Mouse (Mus musculus) adrenal gland, postnatal 25 days (tissue): ENCODE data around the gene Samd5. TPM values are rescaled to one million over a fixed set of nuclear protein-coding genes. Genes with fewer than 3 reads are reported as not detected.

Experiments used
- DNase-seq: peaks from one replicate; pipeline ENCODE4 v3.0.0; 2021; ENCODE audit warnings: mixed read lengths
- long read RNA-seq: library from polyadenylated mRNA; stranded (forward); transcript quantifications from one replicate; pipeline ENCODE4 v2.0.0, GENCODE M21; 2021
- total RNA-seq: library from RNA; stranded (reverse); gene quantifications from 2 replicates; pipeline ENCODE4 v1.2.3, GENCODE M21; 2021

Gene Samd5
- 6.7 and 8.7 TPM in 2 replicates for total RNA-seq
- long read RNA-seq = 0 reads

- peak; percentile 70 for DNase-seq
Observed at GRCm38 (mm10) chr10:9674561-9675521, at the start of gene Samd5. Samd5 (minus strand) TSS chr10:9675208.

DNA sequence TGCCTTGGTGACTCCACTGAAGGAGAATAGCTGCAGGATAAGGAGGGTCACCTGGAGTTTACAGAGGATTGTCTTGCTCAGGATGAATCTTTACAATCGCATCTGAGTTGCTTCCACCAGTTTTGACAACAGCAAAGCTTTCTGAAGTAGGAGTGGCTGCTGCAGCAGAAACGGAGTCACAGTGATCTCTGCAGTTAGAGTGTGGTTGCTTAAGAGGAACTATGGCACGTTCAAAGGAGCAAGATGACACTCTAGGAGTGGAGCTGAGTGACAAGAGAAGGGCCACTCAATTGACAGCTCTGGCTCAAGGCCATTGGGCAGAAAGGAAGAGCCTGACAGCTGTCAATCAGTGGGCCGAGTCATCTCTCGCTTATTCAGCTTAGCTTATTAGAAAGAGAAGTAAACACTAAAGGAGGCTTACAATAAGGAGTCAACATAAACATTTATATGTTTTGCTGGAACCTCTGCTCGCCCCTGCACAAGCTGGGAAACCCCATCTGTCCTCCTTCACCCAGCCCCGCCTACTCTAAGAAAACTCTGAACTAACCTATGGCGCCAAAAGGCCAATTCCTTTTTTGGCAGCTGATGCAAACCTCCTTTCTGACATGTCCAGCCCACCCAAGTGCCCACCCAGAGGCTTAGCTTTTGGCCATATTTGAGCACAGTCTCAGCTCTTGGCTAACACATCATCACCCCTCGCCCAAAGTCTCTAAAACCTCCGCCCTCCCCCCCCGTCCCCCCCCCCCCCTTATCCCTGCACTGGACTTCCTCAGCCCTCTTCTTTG lies 47.7 kb upstream of the Samd5 start:
- no peak for DNase-seq

DNA sequence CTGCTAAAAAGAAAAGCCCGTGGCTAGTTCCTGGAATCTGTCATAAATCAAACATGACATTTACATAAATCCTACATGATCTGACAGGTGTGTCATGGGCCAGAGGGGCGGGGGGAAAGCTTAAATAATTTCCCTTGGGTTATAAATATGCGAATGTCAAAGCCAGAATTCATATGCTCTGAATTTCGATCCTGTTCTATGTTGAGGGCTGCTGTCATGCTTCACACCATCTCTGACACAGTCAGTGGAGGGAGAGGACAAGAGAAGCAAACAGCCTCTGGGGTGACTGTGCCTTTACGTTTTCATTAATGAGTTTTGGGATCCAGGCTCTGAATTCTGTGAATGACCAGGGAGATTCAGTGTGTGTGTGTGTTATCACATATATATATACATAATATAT lies 45.0 kb upstream of the Samd5 start:
- DNase-seq = no peak

GRCm38 (mm10) chr10:9718086-9718485 lies 43.1 kb upstream of the Samd5 start:
- DNase-seq = no peak

DNA sequence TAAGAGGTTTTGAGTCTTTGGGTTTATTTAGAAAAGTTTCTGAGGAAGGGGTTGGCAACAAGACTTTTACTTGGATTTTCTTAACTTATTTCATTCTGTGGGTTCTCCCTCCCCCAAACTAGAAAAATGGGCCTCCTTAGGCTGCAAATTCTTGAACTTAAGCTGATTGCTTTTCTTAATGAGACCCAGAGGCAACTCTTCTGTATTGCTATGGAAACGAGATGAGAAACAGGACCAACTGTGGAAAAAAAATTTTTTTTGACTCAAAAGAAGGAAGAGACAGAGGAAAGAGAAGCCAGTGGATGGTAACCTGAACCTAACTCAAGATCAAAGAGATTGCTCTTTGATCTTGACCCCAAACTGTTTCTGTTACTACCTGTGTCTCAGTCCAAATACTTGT lies 29.9 kb upstream of the Samd5 start:
- no peak for DNase-seq

DNA sequence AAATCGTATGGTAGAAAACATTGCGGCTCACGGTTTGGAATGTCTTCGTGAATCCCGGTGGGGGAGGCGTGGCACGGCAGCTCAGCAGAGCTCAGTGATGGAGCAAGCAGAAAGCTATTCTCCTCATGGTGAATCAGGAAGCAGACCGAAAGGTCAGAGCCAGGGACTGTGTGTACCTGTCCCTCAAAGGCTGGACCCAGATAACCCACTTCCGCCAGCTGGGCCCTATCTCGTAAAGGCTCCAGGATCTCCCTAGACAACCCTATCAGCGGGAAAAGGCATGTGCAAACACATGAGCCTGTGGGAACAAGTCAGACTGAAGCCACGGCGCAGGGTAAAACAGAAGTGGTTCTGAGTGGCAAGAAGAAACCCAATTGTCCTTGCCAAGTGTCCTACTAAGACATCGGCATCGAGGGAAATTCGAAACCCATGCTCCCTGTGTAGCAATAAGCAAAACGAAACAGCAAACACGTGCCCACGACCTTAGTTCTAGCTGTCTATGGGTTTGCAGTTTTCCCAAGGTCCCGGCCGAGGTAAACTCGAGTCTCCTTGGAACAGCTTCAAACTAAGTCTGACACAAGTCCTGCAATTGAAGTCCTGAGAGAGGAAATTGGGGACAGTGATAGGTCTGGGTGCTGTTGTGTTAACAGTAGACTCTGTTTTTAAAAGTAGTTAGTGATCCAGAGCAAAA lies 24.2 kb upstream of the Samd5 start:
- DNase-seq = no peak

DNA sequence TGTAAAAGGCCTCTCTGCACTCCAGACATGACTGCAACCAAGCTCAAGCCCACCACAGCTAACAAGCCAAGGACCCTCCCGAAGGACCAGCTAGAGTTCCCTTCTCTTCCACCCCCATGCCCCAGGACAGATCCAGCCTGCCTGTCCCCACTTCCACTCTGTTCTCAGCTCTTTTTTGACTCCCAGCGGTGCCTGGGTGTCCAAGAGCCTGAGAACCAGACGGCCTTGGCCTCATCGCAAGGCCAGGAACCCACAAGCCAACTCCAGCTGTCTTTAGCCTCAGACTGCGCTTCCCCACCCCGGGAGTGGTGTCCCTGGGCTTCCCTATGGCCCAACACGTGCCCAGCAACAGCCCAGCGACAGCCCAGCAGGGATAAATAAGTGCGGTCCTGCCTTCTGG lies 23.1 kb upstream of the Samd5 start:
- no peak for DNase-seq

GRCm38 (mm10) chr10:9696543-9697141 lies 21.6 kb upstream of the Samd5 start:
- DNase-seq = no peak

DNA sequence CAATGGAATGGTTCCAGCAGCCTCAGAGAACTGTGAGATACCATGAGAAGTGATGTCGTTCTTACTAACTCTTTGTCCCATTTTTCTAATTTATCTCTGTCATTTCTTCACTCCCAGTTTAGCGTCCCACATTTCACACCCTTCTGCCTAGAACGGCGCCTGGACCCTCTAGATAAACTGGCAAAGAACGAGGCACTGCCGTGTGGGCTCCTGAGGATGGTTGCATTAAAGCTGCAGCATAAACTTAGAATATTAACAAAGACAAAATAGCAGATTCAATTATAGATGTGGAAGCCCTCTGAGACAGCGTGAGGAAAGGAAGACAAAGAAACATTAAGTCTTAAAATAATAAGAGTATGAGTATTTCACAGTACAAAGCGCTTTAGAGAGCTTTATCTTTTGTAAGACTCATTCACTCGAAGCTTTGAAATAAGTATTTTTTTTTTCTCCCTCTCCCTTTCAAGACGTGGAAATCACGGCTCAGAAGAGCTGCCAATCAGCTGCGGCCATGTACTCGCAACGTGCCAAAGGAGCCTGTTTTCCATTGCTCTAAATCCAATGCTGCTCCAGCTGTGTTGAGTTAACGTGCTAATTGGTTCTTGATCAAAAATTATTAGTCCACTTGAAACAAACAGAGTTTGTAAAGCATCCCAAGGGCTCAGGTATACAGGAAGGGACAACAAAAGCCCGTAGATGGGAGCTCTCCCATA lies 19.1 kb upstream of the Samd5 start:
- DNase-seq = no peak

DNA sequence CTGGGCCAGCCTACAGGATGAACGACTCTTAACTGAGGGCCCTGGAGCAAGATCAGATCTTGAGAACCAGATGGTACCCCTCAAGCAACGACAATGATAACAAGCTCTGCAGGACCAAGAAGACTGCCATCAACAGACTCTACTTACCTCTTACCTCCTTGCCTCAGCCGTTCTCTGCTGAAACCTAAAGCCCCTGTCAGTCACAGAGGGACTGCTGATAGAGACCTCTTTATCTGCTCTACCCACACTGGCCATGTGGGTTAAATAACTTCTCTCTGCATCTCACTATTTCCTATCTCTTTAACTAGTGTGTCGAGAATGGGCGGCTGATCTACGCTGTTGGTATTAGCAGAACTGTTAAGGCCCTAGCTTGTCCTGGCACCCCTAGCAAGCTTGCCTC lies 5.9 kb upstream of the Samd5 start:
- no peak for DNase-seq

GRCm38 (mm10) chr10:9679911-9680310 lies 4.9 kb upstream of the Samd5 start:
- DNase-seq = no peak

DNA sequence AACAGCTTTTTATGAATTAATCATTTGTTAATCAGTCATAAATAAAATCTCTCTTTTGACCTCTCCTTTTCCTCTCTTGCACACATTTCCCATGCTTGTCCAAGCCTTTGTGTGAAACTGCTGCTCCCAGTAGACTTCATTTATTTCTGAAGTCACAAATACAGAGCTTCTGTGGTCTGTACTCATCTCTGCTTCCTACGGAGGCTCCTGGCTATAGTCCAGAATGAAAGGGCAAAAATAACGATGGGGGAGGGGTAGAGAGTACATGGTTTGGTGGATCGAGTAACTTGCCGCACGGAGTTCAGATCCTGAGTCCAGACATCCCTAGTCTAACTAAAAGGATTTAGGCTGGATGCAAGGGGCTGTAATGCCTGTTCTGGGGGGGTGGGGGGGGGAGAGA lies 3.1 kb upstream of the Samd5 start:
- no peak for DNase-seq

- peak; percentile 56 for DNase-seq
Observed at GRCm38 (mm10) chr10:9676886-9677285, 1.9 kb upstream of the Samd5 start.

- no peak for DNase-seq
Observed at GRCm38 (mm10) chr10:9676418-9676786, 1.4 kb upstream of the Samd5 start.

DNA sequence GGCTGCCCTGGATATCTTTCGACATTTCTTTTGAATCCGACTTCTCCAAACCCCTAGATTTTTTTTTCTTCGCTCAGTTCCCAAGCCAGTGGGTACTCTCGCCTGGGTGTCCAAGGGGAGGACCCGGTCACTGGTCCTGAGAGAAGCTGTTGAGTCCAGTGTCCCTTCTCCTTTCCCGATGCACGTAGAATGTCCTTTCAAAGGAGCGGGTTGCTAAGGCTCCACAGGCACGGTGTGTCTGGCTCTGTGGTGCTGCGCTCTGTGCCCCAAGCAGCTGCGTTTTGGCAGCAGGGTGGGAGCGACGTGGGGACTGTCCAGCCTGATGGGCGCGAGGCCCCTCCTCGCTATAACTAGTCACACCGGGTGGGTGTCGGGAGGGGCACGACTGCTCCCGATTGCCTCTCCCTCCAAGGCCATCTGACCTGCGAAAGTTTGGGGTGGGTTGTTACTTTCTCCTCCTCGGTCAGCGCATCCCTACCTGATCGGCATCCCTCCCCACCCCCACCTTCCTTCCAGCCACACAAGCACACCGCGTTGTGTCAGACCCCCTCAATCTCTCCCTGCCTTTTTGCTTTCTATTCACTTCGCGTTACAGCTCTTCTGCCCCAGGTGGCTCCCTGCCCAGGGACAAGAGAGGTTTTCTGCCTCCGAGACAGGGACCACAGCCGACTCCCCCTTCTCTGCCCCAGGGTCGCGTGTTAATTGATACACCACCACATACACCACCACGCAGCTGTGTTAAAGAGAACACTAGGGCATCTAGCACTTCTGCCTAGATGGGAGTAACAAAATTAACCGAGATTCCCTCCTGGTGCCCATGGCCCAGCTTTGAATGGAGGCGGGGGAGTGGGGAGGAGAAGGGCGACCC lies 776 bp upstream of the Samd5 start:
- peak; percentile 15 for DNase-seq

DNA sequence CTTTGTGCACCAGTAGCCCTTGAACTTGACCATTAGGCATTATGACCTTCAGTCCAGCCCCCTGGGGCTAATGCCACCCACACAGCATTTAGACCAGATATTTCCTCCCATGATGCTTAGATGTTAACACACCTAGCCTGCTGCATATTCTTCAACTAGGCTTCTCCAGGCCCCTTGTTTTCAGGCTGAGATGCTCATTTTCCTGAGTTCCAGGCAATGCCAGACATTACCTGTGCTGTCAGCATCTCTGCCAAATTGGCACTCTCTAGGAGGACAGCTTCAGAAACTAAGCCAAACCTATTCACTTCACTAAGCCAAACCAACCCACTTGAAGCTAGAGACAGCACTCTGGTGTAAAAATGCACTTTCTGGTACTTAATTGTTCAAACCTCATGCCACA lies 1.7 kb downstream of the Samd5 start:
- DNase-seq = no peak

DNA sequence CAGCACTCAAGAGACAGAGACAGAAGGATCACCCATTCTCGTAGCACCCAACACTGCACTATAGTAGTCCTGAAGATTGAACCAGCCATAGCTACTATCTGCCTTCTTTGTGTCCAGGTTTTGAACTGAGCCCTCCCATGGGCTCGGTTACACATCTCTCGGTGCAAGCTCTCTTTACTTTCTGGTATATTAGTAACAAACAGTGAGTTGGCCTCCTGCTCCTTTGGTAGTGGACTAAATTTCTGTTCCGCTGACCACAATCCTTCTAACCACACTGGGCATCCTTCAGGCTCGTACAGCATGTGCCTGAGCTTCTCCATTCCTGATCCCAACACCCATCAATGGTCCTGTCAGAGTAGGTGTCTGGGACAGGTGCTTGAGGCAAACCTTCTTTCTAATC lies 2.3 kb downstream of the Samd5 start:
- no peak for DNase-seq

- DNase-seq = no peak
Observed at GRCm38 (mm10) chr10:9670351-9670750, 4.7 kb downstream of the Samd5 start.

DNA sequence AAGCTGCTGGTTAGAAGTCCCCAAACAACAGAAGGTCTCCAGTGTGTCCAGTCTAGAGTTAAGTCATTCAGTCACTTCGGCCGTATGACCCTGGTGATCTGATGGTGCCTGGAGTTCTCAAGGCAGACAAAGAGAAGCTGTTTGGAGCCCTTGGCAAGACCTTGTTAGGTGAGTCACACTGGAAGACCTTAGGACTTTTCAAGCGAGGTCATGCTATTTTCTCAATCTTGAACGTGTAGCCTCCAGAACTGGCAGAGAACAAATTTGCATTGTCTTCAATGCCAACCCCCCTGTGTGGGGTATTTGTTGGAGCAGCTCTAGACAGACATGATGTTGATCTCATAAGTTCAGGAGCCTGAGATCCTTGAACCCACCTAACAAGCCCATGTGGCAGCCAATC lies 6.2 kb downstream of the Samd5 start:
- DNase-seq = no peak

GRCm38 (mm10) chr10:9652946-9653345 lies 22.1 kb downstream of the Samd5 start:
- no peak for DNase-seq
